Mouse (Mus musculus): ENCODE data around the gene Lpo.

Lpo gene

DNA sequence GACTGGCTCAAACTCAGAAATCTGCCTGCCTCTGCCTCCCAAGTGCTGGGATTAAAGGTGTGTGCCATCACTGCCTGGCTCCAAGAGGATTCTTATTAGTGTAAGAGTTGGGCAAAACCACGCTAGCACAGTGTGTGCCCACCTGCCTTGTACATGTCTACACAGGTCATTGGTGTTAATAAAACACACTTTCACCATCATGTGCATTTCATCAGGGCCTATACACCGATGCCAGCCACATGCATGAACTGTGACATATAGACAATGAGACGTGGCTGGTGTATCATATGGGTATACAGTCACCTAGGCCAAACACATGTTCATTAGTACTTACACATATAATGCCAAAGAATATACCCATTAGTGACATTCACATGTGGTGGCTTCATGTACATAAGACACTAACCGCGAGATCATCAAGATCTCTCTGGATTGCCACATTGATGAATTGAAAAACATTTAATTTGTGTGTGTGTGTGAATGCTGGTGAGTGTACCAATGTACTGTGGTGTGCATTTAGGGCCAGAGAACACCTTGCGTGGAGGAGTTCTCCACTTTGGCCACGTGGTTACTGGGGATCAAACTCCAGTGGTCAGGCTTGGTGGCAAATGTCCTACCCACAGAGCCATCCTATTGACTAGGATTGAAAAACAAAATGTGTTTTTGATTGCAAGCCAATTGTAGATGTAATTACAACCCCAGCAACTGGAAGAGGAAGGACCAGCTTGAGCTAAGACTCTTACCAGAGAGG is 69.8 kb downstream of the Lpo start:
- DNase-seq, result no peak

DNA sequence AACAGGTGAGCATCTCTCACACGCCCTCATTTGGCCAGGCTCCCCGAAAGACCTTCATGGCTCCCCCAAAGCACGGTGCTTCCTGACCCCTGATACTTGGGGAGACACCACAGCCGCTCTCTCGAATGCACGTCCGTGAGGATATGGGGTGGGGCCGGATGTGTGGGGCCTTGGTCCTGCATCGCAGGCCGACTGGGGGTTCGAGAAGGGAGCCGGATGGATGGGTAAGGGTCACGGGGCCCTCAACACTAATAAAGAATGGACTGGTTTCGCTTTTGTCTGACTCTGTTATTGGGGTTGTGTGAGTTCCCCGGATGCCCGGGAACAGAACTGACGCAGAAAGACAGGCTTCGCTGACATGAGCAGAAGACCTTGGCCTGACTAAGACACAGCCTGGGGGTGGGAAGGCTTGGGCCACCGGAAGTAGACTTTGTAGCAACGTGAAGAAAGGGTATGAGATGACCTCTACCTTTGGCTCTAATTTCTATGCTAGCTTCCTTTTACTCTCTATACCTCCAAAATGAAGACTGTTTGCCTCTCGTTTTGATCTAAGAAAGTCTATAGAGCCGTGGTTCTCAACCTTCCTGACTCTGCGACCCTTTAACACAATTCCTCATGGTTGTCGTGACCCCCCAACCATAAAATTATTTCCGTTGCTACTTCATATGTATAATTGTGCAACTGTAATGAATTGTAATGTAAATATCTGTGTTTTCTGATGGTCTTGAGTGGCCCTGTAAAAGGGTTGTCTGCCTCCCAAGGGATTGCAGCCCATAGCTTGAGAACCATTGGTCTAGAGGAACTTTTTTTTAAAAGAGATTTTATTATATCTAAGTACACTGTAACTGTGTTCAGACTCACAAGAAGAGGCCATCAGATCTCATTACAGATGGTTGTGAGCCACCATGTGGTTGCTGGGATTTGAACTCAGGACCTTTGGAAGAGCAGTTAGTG is 70.8 kb downstream of the Lpo start:
- no peak for DNase-seq
